Mouse (Mus musculus) heart, postnatal 14 days (tissue): ENCODE results near the gene Aptx. TPM values are rescaled to one million over a fixed set of nuclear protein-coding genes. Genes with fewer than 3 reads are reported as not detected.

Experiments used
- DNase-seq, 2 experiments: peaks; one replicate each; pipeline ENCODE4 v3.0.0; 2021 to 2022
- intact Hi-C: fragments of 180-260 bp; cut with DNase I; formaldehyde crosslinking; loops from one replicate; pipeline ENCODE4 v1.15.1; 2025
- microRNA-seq, 2 experiments: library from miRNA; unstranded; fragments of <30 nt; microRNA quantifications; one replicate each; pipeline ENCODE4 v1.2.0; 2021 to 2022
- total RNA-seq, 2 experiments: library from RNA; stranded (reverse); gene quantifications; 2 replicates each; pipeline ENCODE4 v1.2.3; 2021

The Aptx gene
- total RNA-seq, 2 experiments from 2014 or later = 14.4 to 15.3 TPM

- intact Hi-C loops = loop anchor here (5.0 kb wide), 1 partner anchor 545 kb away; no protein-coding TSS in a partner anchor
- no peak for DNase-seq
Observed at GRCm38 (mm10) chr4:40677132-40677531, 25.9 kb downstream of the Aptx start.

GRCm38 (mm10) chr4:40676338-40676737, 26.7 kb downstream of the Aptx start:
- DNase-seq = no peak
- intact Hi-C loops = loop anchor here (5.0 kb wide), 1 partner anchor 544 kb away; no protein-coding TSS in a partner anchor

GRCm38 (mm10) chr4:40673526-40673925, 29.5 kb downstream of the Aptx start:
- intact Hi-C loops = no loop called here

GRCm38 (mm10) chr4:40666237-40667012, 36.6 kb downstream of the Aptx start:
- DNase-seq = no peak
- intact Hi-C loops = no loop called here

More at GRCm38 (mm10) chr4:40673526-40673925, 29.5 kb downstream of the Aptx start:
- no peak for DNase-seq

GRCm38 (mm10) chr4:40651055-40651454, 51.9 kb downstream of the Aptx start:
- intact Hi-C loops = no loop called here
- DNase-seq = no peak

GRCm38 (mm10) chr4:40649111-40649510, 53.9 kb downstream of the Aptx start:
- intact Hi-C loops = no loop called here
- no peak for DNase-seq

- peak; percentile 5 to 32 for DNase-seq
Observed at GRCm38 (mm10) chr4:40643567-40643966, 59.4 kb downstream of the Aptx start.

GRCm38 (mm10) chr4:40640991-40641390, 62.0 kb downstream of the Aptx start:
- no peak for DNase-seq
- intact Hi-C loops = no loop called here

More at GRCm38 (mm10) chr4:40643567-40643966, 59.4 kb downstream of the Aptx start:
- intact Hi-C loops = no loop called here

Small RNA genes within 50 kb of the gene (microRNA-seq; reads per million reads assigned to microRNA genes)
- gene Mir207 = 0.27 to 0.48 reads per million in 2 experiments

Other genes with a start within 250 kb of the Aptx start
- not detected for gene Tmem215, start 231.0 kb downstream of the Aptx start, total RNA-seq
- 100 to 1,000 TPM in 1 of 2 experiments, 10 to 100 TPM in 1; 79.5 to 110 TPM for gene Dnaja1, start 19.0 kb upstream of the Aptx start, total RNA-seq
- 10 to 100 TPM; 28.1 to 31.6 TPM for gene Smu1, start 54.7 kb upstream of the Aptx start, total RNA-seq
- gene B4galt1, start 150.8 kb upstream of the Aptx start, total RNA-seq = 10 to 100 TPM; 65.7 to 70.3 TPM
- gene Spink4, start 216.9 kb upstream of the Aptx start, total RNA-seq = under 1 TPM in 1 of 2 experiments, not detected in 1; 0.90 TPM
- 100 to 1,000 TPM; 193 to 198 TPM for gene Bag1, start 245.1 kb upstream of the Aptx start, total RNA-seq
- gene Chmp5, start 245.2 kb upstream of the Aptx start, total RNA-seq = 10 to 100 TPM; 32.9 to 37.3 TPM